In genomic region chr4:46126541-46126940, GRCm38 (mm10) we compare ENCODE assay signal across 8 mouse cellular contexts. TPM values are rescaled to one million over a fixed set of nuclear protein-coding genes. Genes with fewer than 3 reads are reported as not detected.
DNase-seq lines count a peak whose midpoint lies in the region; ATAC-seq lines count a peak whose summit lies in the region.

No protein-coding gene starts in this region.

- DNase-seq in intestine, embryonic 14.5 days (ENCODE audit: low spot score) = peak; percentile 82
- peak; percentile 95 for DNase-seq in brain, adult 2 months (ENCODE audit: low read depth, low spot score)
- peak; percentile 84 for DNase-seq in heart, postnatal 4 days
- DNase-seq in left cerebral cortex, adult 11 months (ENCODE audit: low spot score) = peak; percentile 73
- peak; percentile 49 for DNase-seq in spleen, adult 12 weeks (ENCODE audit: low spot score)

- no peak overlapping the region for H3K27ac ChIP-seq in intestine, embryonic 14.5 days (ENCODE audit: low read depth)
- H3K27ac ChIP-seq in intestine, embryonic 16.5 days (ENCODE audit: low read length) = no peak overlapping the region

- peak; percentile 36; the same call in 1 of the 2 replicates for ATAC-seq in intestine, embryonic 14.5 days (replicated peaks; ENCODE audit: low FRiP score, low TSS enrichment, low read depth)
- ATAC-seq in intestine, embryonic 16.5 days = no peak
- ATAC-seq in erythroblast, adult 5-6 weeks (replicated peaks; ENCODE audit: low FRiP score, poor library complexity, severe bottlenecking) = peak; percentile 91
- peak; percentile 82 for ATAC-seq in megakaryocyte-erythroid progenitor cell, adult 5-6 weeks (replicated peaks; ENCODE audit: low FRiP score, low TSS enrichment, poor library complexity, severe bottlenecking)

- no peaks in the 10 kb centered on the region for H3K9me3 ChIP-seq in intestine, embryonic 14.5 days (ENCODE audit: control insufficient read depth, low read length)
- H3K9me3 ChIP-seq in intestine, embryonic 16.5 days (ENCODE audit: control insufficient read depth, low read length) = no peaks in the 10 kb centered on the region

- no peaks in the 10 kb centered on the region for H3K4me1 ChIP-seq in intestine, embryonic 14.5 days (replicated peaks; ENCODE audit: control insufficient read depth, insufficient read depth, low read length)
- no peaks in the 10 kb centered on the region for H3K4me1 ChIP-seq in intestine, embryonic 16.5 days (ENCODE audit: control insufficient read depth, insufficient read depth, low read length)

- no peak overlapping the region for H3K4me2 ChIP-seq in intestine, embryonic 14.5 days (ENCODE audit: low read length)
- H3K4me2 ChIP-seq in intestine, embryonic 16.5 days (ENCODE audit: low read depth, low read length) = no peak overlapping the region

- no peaks in the 10 kb centered on the region for H3K27me3 ChIP-seq in intestine, embryonic 14.5 days (replicated peaks; ENCODE audit: control insufficient read depth, insufficient read depth, low read length)
- H3K27me3 ChIP-seq in intestine, embryonic 16.5 days (replicated peaks; ENCODE audit: control insufficient read depth, insufficient read depth, low read length) = no peaks in the 10 kb centered on the region

- no peak overlapping the region for H3K4me3 ChIP-seq in intestine, embryonic 14.5 days (ENCODE audit: low read depth, low read length)
- no peak overlapping the region for H3K4me3 ChIP-seq in intestine, embryonic 16.5 days (ENCODE audit: low read length)

- peaks cover 89% of the 10 kb centered on the region for H3K36me3 ChIP-seq in intestine, embryonic 14.5 days (ENCODE audit: control insufficient read depth, insufficient read depth, low read length)
- peaks cover 16% of the 10 kb centered on the region for H3K36me3 ChIP-seq in intestine, embryonic 16.5 days (ENCODE audit: control insufficient read depth, insufficient read depth, low read length)

- H3K9ac ChIP-seq in intestine, embryonic 14.5 days (ENCODE audit: low read length) = no peak overlapping the region
- no peak overlapping the region for H3K9ac ChIP-seq in intestine, embryonic 16.5 days (ENCODE audit: low read depth, low read length)

- 43% methylated on average over 2 of the region's 2 CpGs for WGBS in intestine, embryonic 14.5 days
- 41% methylated on average over 2 of the region's 2 CpGs for WGBS in intestine, embryonic 16.5 days

RNA-seq across cellular contexts. Expression of gene Ncbp1, which starts 11.9 kb away (rescaled TPM):
- 77.6 and 81.5 TPM in 2 replicates for polyA plus RNA-seq in intestine, embryonic 14.5 days (2014; fragmentation: Nextera tagmentation; extraction: Ambion mirVana)
- polyA plus RNA-seq in intestine, embryonic 16.5 days (2015; fragmentation: Nextera tagmentation; extraction: Ambion mirVana) = 57.4 and 63.0 TPM in 2 replicates
- total RNA-seq in erythroblast, adult 5-6 weeks (2015; ENCODE audit: low replicate concordance) = 11.9 and 23.0 TPM in 2 replicates
- total RNA-seq in erythroblast, adult 5-6 weeks (2017; ENCODE audit: low replicate concordance) = 21.2 and 28.8 TPM in 2 replicates
- total RNA-seq in heart, postnatal 4 days (2021) = 10 to 100 TPM; 35.5 to 36.9 TPM
- 88.8 and 101 TPM in 2 replicates for total RNA-seq in megakaryocyte-erythroid progenitor cell, adult 5-6 weeks (2014; fragmentation: Nextera tagmentation)
- total RNA-seq in megakaryocyte-erythroid progenitor cell, adult 5-6 weeks (2017) = 108 and 126 TPM in 2 replicates

RNA-seq across cellular contexts. Expression of gene Tstd2, which starts 12.0 kb away (rescaled TPM):
- 25.0 and 31.3 TPM in 2 replicates for polyA plus RNA-seq in intestine, embryonic 14.5 days (2014; fragmentation: Nextera tagmentation; extraction: Ambion mirVana)
- 21.5 and 25.3 TPM in 2 replicates for polyA plus RNA-seq in intestine, embryonic 16.5 days (2015; fragmentation: Nextera tagmentation; extraction: Ambion mirVana)
- 2.1 and 6.1 TPM in 2 replicates for total RNA-seq in erythroblast, adult 5-6 weeks (2015; ENCODE audit: low replicate concordance)
- total RNA-seq in erythroblast, adult 5-6 weeks (2017; ENCODE audit: low replicate concordance) = 5.0 and 9.8 TPM in 2 replicates
- total RNA-seq in heart, postnatal 4 days (2021) = 10 to 100 TPM; 19.3 to 20.3 TPM
- 27.6 and 33.4 TPM in 2 replicates for total RNA-seq in megakaryocyte-erythroid progenitor cell, adult 5-6 weeks (2014; fragmentation: Nextera tagmentation)
- total RNA-seq in megakaryocyte-erythroid progenitor cell, adult 5-6 weeks (2017) = 39.8 and 41.0 TPM in 2 replicates
